Mouse (Mus musculus): ENCODE results near the gene Prrc2b. TPM values are rescaled to one million over a fixed set of nuclear protein-coding genes. Genes with fewer than 3 reads are reported as not detected.

The Prrc2b gene
- polyA plus RNA-seq, 1 experiment from 2014 or later, result 24.5 TPM

DNA sequence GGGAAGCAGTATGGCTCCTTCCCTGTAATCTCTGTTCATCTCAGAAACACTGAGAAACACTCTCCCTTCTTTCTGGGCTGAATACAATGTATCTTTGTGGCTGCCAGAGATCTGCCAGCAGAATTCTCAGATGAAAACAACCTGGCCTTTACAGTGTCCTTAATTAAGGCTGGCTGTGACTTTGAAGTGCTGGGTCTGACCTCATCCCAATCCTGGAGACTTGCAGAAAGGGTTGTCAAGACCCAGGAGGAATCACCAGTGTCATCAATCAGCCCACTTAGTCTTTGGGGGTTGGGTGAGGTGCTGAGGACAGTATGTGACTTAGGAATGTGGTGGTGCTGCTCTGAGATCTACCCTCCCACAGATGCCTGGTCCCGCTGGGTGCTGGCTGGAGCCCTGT is 102.5 kb downstream of the Prrc2b start:
- no peaks in the 10 kb centered on the region for H3K9me3 ChIP-seq
- H3K4me2 ChIP-seq, result no peak overlapping the region
- 58% methylated on average over 1 of the region's 1 CpGs for WGBS
- no peak overlapping the region for H3K4me3 ChIP-seq
- ATAC-seq (ENCODE audit: extremely low read depth, insufficient number of reproducible peaks, low FRiP score, low TSS enrichment), result no peak
- H3K27ac ChIP-seq (replicated peaks), result no peak overlapping the region
- no peaks in the 10 kb centered on the region; the same call in 1 of the 2 replicates for H3K4me1 ChIP-seq
- no peaks in the 10 kb centered on the region for H3K27me3 ChIP-seq (replicated peaks)
- H3K9ac ChIP-seq, result no peak overlapping the region
- H3K36me3 ChIP-seq, result peaks cover 94% of the 10 kb centered on the region

DNA sequence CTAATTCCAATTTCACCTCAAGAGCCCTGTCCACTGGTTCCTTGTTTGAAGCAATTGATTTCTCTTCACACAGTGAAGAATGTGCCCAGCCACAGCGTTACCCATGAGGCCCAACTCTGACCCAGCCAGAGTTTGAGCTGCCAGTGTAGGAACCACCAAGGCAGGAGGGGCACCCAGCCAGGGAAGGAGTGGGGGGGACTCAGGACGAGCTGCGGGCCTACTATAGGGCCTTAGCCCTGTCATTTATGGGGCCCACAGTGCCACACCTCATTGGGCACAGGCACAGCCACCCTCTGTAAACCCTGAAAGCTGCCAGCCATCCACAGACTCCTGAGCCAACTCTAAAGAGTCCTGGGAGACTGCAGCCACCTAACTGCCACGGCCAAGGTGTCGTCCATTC is 103.7 kb downstream of the Prrc2b start:
- no peak overlapping the region for H3K4me2 ChIP-seq
- H3K27ac ChIP-seq (replicated peaks), result no peak overlapping the region
- ATAC-seq (ENCODE audit: extremely low read depth, insufficient number of reproducible peaks, low FRiP score, low TSS enrichment), result no peak
- peaks cover 85% of the 10 kb centered on the region for H3K36me3 ChIP-seq
- H3K27me3 ChIP-seq (replicated peaks), result no peaks in the 10 kb centered on the region
- WGBS, result 81% methylated on average over 5 of the region's 5 CpGs
- H3K9ac ChIP-seq, result no peak overlapping the region
- H3K4me3 ChIP-seq, result no peak overlapping the region
- H3K9me3 ChIP-seq, result no peaks in the 10 kb centered on the region
- peaks cover 10% of the 10 kb centered on the region for H3K4me1 ChIP-seq

DNA sequence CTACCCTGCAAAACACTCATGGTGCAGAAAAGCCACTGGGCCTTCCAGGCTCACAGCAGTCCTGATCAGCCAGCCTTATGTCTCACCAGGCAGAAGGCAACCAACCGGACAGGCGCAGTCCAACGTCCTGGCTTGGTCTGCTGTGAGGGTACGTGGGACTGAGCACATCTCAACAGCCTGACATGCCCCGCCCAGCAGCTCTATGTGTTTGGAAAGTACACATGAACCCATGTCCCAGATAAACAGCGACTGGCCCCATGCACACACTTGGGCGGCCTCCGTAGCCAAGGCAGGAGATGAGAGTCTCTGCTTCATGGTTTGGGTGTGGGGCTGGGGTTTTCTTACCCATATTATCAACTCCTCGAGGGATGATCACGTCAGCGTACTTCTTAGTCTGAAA is 105.4 kb downstream of the Prrc2b start:
- WGBS, result 87% methylated on average over 11 of the region's 11 CpGs
- H3K9ac ChIP-seq, result no peak overlapping the region
- ATAC-seq (ENCODE audit: extremely low read depth, insufficient number of reproducible peaks, low FRiP score, low TSS enrichment), result no peak
- H3K4me2 ChIP-seq, result no peak overlapping the region
- peaks cover 68% of the 10 kb centered on the region for H3K36me3 ChIP-seq
- peaks cover 14% of the 10 kb centered on the region for H3K4me1 ChIP-seq
- no peak overlapping the region for H3K27ac ChIP-seq (replicated peaks)
- H3K4me3 ChIP-seq, result no peak overlapping the region
- H3K9me3 ChIP-seq, result no peaks in the 10 kb centered on the region
- no peaks in the 10 kb centered on the region for H3K27me3 ChIP-seq (replicated peaks)

DNA sequence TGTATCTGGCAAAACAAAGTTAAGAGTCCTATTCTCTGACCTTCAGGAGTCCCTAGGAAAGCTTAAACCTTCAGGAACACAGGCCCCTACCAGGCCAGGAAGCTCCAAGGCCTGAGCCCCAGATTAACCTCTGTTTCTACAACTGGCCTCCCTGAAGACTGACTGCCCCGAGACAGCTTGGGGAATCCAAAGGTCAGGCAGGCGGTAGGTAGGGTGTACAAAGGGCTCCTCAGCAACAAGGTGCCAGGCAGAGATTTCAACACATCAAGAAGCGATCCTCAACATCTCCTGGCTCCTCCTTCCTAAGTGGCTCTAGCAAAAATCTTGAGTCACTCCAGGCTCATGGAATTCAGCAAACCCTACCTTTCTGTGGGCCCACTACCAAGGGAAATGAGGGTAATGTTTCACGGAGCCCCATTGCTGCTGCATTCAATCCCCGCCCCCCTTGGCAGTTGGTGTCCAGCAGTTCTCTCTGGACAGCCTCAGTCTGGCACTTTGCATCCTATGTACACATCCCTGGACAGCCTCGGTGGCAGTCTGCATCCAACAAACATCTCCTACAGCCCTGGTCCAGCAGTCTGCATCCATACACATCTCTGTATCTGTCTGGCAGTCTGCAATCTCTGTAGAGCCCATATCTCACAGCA is 108.1 kb downstream of the Prrc2b start:
- H3K27ac ChIP-seq (replicated peaks), result peak overlapping the region; percentile 53; the same call in 1 of the 2 replicates
- peak overlapping the region; percentile 82 for H3K4me2 ChIP-seq
- no peak for ATAC-seq (ENCODE audit: extremely low read depth, insufficient number of reproducible peaks, low FRiP score, low TSS enrichment)
- H3K27me3 ChIP-seq (replicated peaks), result no peaks in the 10 kb centered on the region
- peaks cover 14% of the 10 kb centered on the region for H3K4me1 ChIP-seq
- peak overlapping the region; percentile 87 for H3K9ac ChIP-seq
- H3K36me3 ChIP-seq, result peaks cover 41% of the 10 kb centered on the region
- H3K4me3 ChIP-seq, result peak overlapping the region; percentile 91
- H3K9me3 ChIP-seq, result no peaks in the 10 kb centered on the region
- 51% methylated on average over 6 of the region's 6 CpGs for WGBS

DNA sequence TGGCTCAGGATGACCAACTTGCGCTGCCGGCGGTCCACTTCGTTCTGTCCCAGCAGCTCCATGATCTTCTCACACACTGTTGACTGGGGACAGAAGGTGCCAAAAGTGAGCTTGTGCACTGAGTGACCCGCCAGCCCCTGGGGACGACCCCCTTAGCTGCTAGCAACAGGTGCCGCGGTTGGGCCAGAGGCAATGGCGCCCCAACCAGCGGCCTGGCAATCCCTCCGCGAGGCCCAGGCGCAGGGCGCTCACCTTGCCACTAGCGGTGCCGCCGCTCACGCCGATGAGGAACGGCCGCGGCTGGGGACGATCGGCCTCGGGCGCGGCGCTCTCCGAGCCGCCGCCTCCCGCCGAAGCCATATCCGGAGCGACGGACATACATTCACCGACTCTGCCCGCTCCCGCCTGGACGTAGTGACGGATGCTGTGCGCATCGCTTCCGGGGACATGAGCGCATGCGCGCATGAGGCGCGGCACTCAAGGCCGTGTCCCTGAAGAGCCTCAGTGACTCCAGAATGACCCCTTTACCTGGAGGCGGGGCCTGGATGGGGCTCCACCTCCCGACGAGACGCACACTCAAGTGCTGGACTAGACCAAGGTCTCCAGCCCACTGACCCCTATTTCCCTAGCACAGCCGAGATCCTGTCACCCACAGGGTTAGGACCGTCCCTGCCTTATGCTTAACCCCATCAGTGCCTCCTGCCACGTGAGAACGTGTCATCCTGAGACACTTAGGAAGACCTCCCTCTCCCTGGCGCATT is 109.0 kb downstream of the Prrc2b start, which contains the start of gene Uck1:
Uck1 (minus strand) TSS at position 503 of the 761 bp plus-strand sequence.
- Histone ChIP-seq H3K9me3 (no peaks in the 10 kb centered on the region), H3K4me1 (peaks cover 14% of the 10 kb centered on the region), H3K9ac (peak within 1 kb of the TSS; percentile 87), H3K27ac (replicated peaks) (peak within 1 kb of the TSS; percentile 53), H3K27me3 (replicated peaks) (no peaks in the 10 kb centered on the region), H3K4me3 (peak within 1 kb of the TSS; percentile 91), H3K4me2 (peak within 1 kb of the TSS; percentile 82), H3K36me3 (peaks cover 33% of the 10 kb centered on the region)
- WGBS, result 1% methylated on average over 59 of the region's 59 CpGs
- peak; percentile 82 for ATAC-seq (ENCODE audit: extremely low read depth, insufficient number of reproducible peaks, low FRiP score, low TSS enrichment)

DNA sequence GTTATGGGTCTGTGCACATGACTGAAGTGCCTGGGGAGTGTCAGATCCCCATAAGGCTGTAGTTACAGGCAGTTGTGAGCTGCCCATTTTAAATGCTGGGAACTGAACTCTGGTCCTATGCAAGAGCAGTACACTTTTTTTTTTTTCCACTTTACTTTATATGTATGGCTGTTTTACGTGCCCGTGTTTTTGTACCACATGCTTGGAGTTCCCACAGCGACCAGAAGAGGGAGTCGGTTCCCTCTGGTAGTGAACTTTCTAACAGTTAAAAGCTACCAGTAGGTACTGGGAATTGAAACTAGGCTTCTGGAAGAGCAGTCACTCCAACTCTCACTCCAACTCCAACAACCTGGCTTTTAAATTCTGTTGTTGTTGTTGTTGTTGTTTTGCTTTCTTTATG is 109.8 kb downstream of the Prrc2b start:
- 0 out of 2 replicates have a peak overlapping the region, but pooled peaks have one; percentile 91 for H3K4me3 ChIP-seq
- no peaks in the 10 kb centered on the region for H3K27me3 ChIP-seq (replicated peaks)
- peaks cover 31% of the 10 kb centered on the region for H3K36me3 ChIP-seq
- no peak overlapping the region for H3K9ac ChIP-seq
- no peak for ATAC-seq (ENCODE audit: extremely low read depth, insufficient number of reproducible peaks, low FRiP score, low TSS enrichment)
- no peak overlapping the region for H3K27ac ChIP-seq (replicated peaks)
- WGBS, result 33% methylated on average over 4 of the region's 4 CpGs
- H3K4me1 ChIP-seq, result peaks cover 14% of the 10 kb centered on the region
- H3K4me2 ChIP-seq, result peak overlapping the region; percentile 82
- H3K9me3 ChIP-seq, result no peaks in the 10 kb centered on the region

- H3K36me3 ChIP-seq, result peaks cover 42% of the 10 kb centered on the region
- H3K4me1 ChIP-seq, result no peaks in the 10 kb centered on the region
- ATAC-seq (ENCODE audit: extremely low read depth, insufficient number of reproducible peaks, low FRiP score, low TSS enrichment), result no peak
- H3K9ac ChIP-seq, result no peak overlapping the region
- H3K9me3 ChIP-seq, result no peaks in the 10 kb centered on the region
- no peaks in the 10 kb centered on the region for H3K27me3 ChIP-seq (replicated peaks)
- H3K4me2 ChIP-seq, result no peak overlapping the region
- H3K27ac ChIP-seq (replicated peaks), result no peak overlapping the region
- WGBS, result 52% methylated on average over 3 of the region's 3 CpGs
- H3K4me3 ChIP-seq, result no peak overlapping the region
Observed at GRCm38 (mm10) chr2:32275823-32276222, 124.9 kb downstream of the Prrc2b start.

DNA sequence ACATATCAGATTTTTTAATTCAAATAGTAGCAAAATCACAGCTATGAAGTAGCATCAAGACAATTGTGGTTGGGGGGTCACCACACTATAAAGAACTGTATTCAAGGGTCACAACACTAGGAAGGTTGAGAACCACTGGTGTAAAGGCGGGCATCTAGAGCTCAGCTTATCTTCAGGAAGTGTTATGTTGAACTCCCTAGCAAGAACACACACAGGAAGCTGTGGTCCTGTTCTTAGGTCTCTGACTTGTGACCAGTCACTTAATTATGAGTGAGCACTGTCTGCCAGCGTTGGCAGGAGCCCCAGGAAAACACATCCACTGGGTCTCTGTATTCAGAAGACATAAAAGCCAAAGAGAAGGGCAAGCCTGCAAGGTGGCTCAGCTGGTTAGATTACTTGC is 131.4 kb downstream of the Prrc2b start:
- ATAC-seq (ENCODE audit: extremely low read depth, insufficient number of reproducible peaks, low FRiP score, low TSS enrichment), result no peak
- no peak overlapping the region for H3K9ac ChIP-seq
- H3K27ac ChIP-seq (replicated peaks), result 0 out of 2 replicates have a peak overlapping the region, but pooled peaks have one; percentile 0
- 68% methylated on average over 2 of the region's 2 CpGs for WGBS
- no peak overlapping the region for H3K4me2 ChIP-seq
- H3K9me3 ChIP-seq, result no peaks in the 10 kb centered on the region
- peaks cover 14% of the 10 kb centered on the region for H3K4me1 ChIP-seq
- peaks cover 84% of the 10 kb centered on the region for H3K36me3 ChIP-seq
- no peaks in the 10 kb centered on the region for H3K27me3 ChIP-seq (replicated peaks)
- no peak overlapping the region for H3K4me3 ChIP-seq

- Histone ChIP-seq H3K4me3 (no peak overlapping the region), H3K9ac (no peak overlapping the region), H3K4me1 (peaks cover 14% of the 10 kb centered on the region), H3K9me3 (no peaks in the 10 kb centered on the region), H3K27me3 (replicated peaks) (no peaks in the 10 kb centered on the region), H3K27ac (replicated peaks) (0 out of 2 replicates have a peak overlapping the region, but pooled peaks have one; percentile 0), H3K4me2 (no peak overlapping the region), H3K36me3 (peaks cover 80% of the 10 kb centered on the region)
- 80% methylated on average over 1 of the region's 1 CpGs for WGBS
- ATAC-seq (ENCODE audit: extremely low read depth, insufficient number of reproducible peaks, low FRiP score, low TSS enrichment), result no peak
Observed at GRCm38 (mm10) chr2:32282727-32283126, 131.8 kb downstream of the Prrc2b start.

DNA sequence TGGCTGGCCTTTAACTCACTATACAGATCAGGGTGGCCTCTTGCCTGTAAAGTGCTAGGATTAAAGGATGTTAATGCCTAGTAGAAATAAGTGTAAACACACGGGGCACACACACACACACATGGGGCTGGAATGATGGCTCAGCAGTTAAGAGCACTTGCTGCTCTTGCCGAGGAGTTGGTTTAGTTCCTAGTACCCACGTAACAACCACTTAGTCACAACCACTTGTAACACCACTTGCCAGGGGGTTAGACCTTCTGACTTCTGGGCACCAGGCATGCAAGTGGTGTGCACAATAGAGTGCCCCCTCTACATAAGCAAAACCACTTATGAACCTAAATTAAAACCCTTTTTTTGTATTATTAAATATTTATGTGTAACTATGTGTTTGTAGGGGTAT is 133.1 kb downstream of the Prrc2b start:
- Histone ChIP-seq H3K4me3 (no peak overlapping the region), H3K27me3 (replicated peaks) (no peaks in the 10 kb centered on the region), H3K4me2 (no peak overlapping the region), H3K36me3 (peaks cover 67% of the 10 kb centered on the region), H3K4me1 (peaks cover 17% of the 10 kb centered on the region), H3K9me3 (no peaks in the 10 kb centered on the region), H3K27ac (replicated peaks) (no peak overlapping the region), H3K9ac (no peak overlapping the region)
- no peak for ATAC-seq (ENCODE audit: extremely low read depth, insufficient number of reproducible peaks, low FRiP score, low TSS enrichment)
- WGBS, result 86% methylated on average over 3 of the region's 3 CpGs
